Mouse (Mus musculus): ENCODE results near the gene Flywch1. TPM values are rescaled to one million over a fixed set of nuclear protein-coding genes. Genes with fewer than 3 reads are reported as not detected.

Gene Flywch1
- polyA plus RNA-seq, 1 experiment, result 36.1 TPM

GRCm38 (mm10) chr17:23755689-23756088, 15.7 kb downstream of the Flywch1 start:
- TF ChIP-seq GATA1 (IDR thresholded peaks at IDR 0.05; ENCODE audit: low read length), result no peak

DNA sequence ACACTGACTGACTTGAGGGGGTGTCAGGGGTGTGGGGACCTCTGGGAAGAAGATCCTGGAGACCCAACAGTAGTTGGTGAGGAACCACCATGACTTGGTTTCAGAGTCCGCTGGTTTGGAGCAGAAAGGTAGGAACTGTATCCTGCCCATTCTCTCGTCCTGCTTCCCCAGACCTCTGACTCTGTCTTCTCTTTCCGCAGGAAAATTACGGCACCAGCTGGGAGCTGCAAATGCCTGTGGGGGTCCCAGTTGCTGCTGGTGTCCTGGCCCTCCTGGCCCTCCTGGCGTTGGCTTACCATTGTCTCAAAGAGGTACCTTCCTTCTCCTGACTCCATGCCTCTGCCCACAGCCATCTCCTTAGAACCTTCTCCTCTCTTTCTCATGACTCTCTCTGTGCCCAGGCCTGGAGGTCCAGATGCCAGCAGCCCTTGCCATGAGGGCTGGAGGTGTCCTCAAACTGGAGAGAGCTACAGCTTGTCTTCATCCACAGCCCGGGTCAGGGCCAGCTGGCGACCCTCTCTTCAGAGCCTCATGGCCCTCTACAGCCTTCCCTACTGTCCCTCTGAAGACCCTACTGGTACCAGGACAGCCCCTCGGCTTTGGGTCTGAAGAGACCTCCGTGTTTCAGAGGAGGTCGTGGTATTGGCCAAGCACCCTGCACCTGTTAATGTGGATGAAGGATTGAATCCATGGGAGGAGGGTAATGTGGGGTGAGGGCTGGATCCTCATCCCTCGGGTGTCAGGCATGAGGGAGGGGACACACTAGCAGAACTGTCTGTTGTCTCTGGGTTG, 21.8 kb downstream of the Flywch1 start:
- TF ChIP-seq GATA1 (IDR thresholded peaks at IDR 0.05; ENCODE audit: low read length), result no peak

GRCm38 (mm10) chr17:23748631-23749391, 22.6 kb downstream of the Flywch1 start:
- TF ChIP-seq GATA1 (IDR thresholded peaks at IDR 0.05; ENCODE audit: low read length), result no peak

- no peak for TF ChIP-seq GATA1 (IDR thresholded peaks at IDR 0.05; ENCODE audit: low read length)
Observed at GRCm38 (mm10) chr17:23748026-23748425, 23.4 kb downstream of the Flywch1 start.

- TF ChIP-seq GATA1 (IDR thresholded peaks at IDR 0.05; ENCODE audit: low read length), result no peak
Observed at GRCm38 (mm10) chr17:23747471-23747870, 23.9 kb downstream of the Flywch1 start.

- no peak for TF ChIP-seq GATA1 (IDR thresholded peaks at IDR 0.05; ENCODE audit: low read length)
Observed at GRCm38 (mm10) chr17:23746767-23747166, 24.6 kb downstream of the Flywch1 start.

DNA sequence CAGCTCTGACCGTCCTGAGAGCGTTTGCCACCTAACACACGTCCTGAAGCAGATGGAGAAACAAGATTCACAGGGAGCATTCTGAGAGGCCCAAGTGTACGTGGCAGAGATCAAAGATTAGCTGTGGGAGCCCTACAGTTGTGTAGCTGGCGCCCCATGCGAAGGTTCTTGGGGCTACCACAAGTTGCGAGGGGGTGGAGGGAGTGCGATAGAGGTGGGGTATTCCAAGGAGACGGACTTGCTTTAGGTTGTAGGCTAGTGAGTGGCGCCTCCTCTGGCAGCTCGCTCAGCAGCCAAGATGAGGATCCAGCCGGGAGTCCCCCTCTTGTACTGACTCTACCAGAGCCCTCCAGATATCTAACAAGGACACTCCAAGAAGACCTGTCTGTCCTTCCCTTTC, 25.1 kb downstream of the Flywch1 start:
- no peak for TF ChIP-seq GATA1 (IDR thresholded peaks at IDR 0.05; ENCODE audit: low read length)

DNA sequence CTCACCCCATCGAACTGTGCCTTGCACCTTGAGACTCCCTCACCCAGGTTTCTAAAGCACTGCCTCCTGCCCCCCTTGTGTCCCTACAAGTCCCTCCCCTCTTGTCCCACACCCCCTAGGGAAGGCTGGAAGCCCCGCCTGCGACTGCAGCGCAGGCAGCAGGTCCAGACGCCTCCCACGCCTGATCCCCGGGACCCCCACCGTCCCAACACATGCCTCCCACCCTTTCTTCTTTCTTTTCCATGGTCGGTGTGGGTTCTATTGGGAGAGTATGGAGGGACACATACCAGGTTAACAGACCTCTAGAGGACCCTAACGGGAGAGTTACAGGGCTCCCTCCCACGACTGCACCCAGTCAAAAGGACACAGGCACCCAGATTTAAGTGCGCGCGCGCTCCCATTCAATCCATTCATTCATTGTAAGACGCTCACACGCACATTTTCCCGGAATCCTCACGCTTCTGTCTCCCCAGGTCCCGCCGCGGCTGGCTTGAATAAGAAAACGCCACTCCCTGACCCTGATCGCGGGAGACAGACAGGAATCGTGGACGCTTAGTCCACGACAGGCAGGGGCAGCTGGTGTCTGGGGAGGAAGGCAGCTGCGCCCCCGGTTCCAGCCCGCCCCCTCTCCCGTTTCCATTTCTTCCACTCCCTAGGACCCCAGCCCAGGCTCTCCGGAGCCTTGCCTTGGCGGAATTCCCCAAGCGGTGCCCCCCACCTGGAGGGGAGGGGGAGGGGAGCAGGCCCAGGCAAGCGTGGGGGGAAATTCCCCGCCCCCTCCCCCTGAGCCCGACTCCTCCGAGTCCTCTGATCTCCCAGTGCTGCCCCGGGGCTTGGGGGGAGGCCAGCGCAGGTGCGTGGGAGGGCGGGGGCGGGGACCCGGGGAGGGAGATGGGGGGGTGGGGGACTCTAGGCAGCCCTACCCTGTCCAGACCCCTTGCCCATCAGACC, 25.8 kb downstream of the Flywch1 start, which contains the start of gene Kremen2:
Kremen2 (minus strand) TSS at position 533 of the 951 bp plus-strand sequence.
- no peak for TF ChIP-seq GATA1 (IDR thresholded peaks at IDR 0.05; ENCODE audit: low read length)

DNA sequence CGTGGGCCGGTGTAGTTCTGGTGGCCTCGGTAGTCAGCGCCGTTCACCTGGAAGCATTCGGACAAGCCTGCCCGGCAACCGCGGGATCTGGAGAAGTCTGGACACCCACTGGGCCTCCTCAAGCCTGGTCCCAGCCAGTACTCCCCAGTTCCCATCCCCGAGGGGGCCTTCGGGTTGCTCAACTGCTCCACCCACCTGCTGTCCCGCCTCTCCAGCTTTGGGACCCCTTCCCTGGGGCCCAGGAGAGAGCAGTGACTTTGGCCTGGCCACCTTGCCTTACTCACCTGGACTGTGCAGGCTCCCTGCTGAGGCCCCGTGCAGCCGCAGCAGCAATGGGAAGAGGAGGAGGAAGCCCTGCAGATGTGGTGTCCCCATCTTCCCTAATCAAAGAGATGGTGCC, 26.8 kb downstream of the Flywch1 start:
- no peak for TF ChIP-seq GATA1 (IDR thresholded peaks at IDR 0.05; ENCODE audit: low read length)

- no peak for TF ChIP-seq GATA1 (IDR thresholded peaks at IDR 0.05; ENCODE audit: low read length)
Observed at GRCm38 (mm10) chr17:23744076-23744475, 27.3 kb downstream of the Flywch1 start.

DNA sequence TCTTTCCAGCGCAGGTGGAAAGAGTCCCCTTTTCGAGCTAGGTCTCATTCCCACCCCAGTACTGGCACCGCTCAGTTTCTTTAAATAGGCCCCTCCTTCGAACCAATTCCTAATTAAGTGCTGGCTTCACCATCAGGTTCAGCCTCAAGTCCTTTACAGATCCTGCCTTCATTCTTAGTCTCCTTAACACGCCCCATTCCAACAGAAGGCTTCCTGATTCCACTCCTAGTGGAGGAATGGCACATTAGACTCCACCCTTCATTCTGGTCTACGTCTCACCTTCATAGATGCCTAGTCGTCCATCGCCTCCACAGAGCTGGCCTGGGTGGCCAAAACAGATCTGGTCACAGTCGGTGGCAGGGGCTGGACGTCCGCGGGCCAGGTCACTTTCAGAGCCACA, 28.5 kb downstream of the Flywch1 start:
- TF ChIP-seq GATA1 (IDR thresholded peaks at IDR 0.05; ENCODE audit: low read length), result no peak

- TF ChIP-seq GATA1 (IDR thresholded peaks at IDR 0.05; ENCODE audit: low read length), result no peak
Observed at GRCm38 (mm10) chr17:23742210-23742793, 29.1 kb downstream of the Flywch1 start.

DNA sequence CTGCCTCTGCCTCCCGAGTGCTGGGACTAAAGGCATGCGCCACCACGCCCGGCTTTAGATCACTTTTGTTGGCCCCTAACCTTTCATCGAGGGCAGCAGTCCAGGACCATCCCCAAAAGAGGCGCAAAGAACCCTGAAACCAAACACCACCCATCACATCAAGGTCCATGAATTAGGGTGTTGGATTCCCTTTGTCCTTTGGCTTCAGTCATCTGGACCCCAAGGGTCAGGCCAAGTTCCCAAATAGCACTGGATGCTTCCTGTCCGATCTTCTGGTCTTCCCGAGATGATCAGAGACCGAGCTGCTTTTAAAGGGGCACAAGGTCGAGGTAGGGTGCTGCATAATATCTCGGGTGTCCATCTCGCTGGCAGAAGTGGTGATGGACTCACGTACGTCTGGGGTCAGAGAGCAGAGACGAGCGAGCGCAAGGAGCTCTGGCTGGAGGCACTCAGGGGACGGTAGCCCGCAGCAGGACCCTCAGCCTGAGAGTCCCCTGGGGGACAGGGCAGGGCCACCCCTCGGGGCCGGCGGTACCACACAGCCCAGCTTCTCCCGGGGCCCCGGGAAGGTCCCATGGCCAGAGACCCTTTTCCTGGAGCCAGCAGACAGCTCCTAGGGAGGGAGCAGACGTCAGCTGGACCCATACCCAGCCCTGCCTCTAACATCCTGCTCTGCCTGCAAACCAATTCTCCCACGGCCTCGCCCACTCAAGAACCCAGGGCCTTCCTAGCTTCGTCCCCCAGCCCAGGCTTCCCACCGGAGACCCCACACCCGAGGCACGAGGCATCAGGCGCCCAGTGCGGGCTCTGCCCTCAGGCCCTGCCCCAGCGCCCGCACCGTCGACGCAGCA, 29.8 kb downstream of the Flywch1 start:
- no peak for TF ChIP-seq GATA1 (IDR thresholded peaks at IDR 0.05; ENCODE audit: low read length)

- no peak for TF ChIP-seq GATA1 (IDR thresholded peaks at IDR 0.05; ENCODE audit: low read length)
Observed at GRCm38 (mm10) chr17:23740598-23741021, 30.8 kb downstream of the Flywch1 start, which contains the start of gene Paqr4. Gene Paqr4, minus strand, starts transcription at chr17:23740867.

Measured in G1E-ER4 (cell line).